Mouse (Mus musculus) megakaryocyte, embryonic 14.5 days (primary cell): Measurements from ENCODE around the gene Atoh8.

ENCODE experiments used
- FLI1 ChIP-seq: IDR thresholded peaks from 2 replicates; pipeline ENCODE4 v1.6.1; 2012; ENCODE audit warnings: low read length, inconsistent platforms, mixed read lengths
- GATA1 ChIP-seq: IDR thresholded peaks from 3 replicates; pipeline ENCODE4 v1.6.1; 2012; ENCODE audit warnings: mixed read lengths, low read length, inconsistent platforms, borderline replicate concordance

DNA sequence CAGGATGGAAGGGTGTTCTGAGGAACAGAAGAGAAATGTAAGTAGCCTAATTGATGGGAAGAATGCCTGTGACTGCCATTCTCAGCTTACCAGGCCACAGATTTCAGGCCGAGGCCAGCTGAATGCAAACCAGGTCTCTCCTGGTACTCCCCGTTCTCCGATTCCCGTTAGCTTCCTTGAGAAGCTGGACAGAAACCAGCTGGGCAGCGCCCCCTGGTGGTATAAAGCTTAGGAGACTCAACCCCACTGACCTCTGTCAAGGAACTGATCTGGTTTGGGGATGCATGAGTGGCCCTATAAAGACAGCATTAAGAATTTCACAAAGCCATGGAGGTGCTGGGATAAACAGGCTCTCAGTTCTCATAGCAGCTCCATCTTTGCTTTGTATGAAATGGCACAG is 1.7 kb upstream of the Atoh8 start:
- TF ChIP-seq GATA1 (no peak), FLI1 (no peak)
